Mouse (Mus musculus): ENCODE results near the gene Sar1a. TPM values are rescaled to one million over a fixed set of nuclear protein-coding genes. Genes with fewer than 3 reads are reported as not detected.

Gene Sar1a
- polyA plus RNA-seq, 1 experiment from 2014 or later: 204 TPM

- Histone ChIP-seq H3K4me1 (ENCODE audit: control insufficient read depth, insufficient read depth, low read depth, low read length) (peaks cover 17% of the 10 kb centered on the region), H3K4me3 (ENCODE audit: low read length) (peak overlapping the region; percentile 91), H3K27me3 (replicated peaks; ENCODE audit: control insufficient read depth, insufficient read depth, low read length) (no peaks in the 10 kb centered on the region), H3K36me3 (ENCODE audit: control insufficient read depth, insufficient read depth, low read length) (peaks cover 8% of the 10 kb centered on the region), H3K27ac (ENCODE audit: low read depth, low read length) (no peak overlapping the region), H3K9me3 (ENCODE audit: control insufficient read depth, low read length) (no peaks in the 10 kb centered on the region), H3K9ac (ENCODE audit: low read depth, low read length) (peak overlapping the region; percentile 79; the same call in 1 of the 2 replicates), H3K4me2 (ENCODE audit: low read length) (peak overlapping the region; percentile 100)
- ATAC-seq: no peak
- WGBS: 89% methylated on average over 2 of the region's 2 CpGs
Measured at GRCm38 (mm10) chr10:61697028-61697427, 16.9 kb downstream of the Sar1a start.

DNA sequence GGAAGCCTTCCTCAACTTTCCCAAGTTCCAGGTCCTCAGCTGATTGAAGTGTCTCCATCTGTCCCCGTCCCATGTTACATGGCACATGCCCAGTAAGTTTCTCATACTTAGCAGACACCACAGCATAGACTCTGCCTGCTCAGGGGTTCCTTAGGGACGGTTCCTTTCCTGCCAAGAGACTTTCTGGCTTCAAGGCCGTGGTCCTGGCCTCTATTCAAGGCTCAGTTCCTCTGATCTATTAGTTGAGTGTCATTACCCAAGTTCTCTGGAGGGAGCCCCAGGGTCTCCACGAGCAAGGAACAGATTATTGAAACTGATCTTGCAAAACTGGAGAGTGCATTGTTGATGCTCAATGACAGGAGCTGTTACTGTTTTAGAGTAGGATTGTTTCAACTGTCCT, 24.6 kb downstream of the Sar1a start:
- 77% methylated on average over 4 of the region's 4 CpGs for WGBS
- Histone ChIP-seq H3K27me3 (replicated peaks; ENCODE audit: control insufficient read depth, insufficient read depth, low read length) (no peaks in the 10 kb centered on the region), H3K27ac (ENCODE audit: low read depth, low read length) (no peak overlapping the region), H3K9me3 (ENCODE audit: control insufficient read depth, low read length) (no peaks in the 10 kb centered on the region), H3K4me2 (ENCODE audit: low read length) (no peak overlapping the region), H3K36me3 (ENCODE audit: control insufficient read depth, insufficient read depth, low read length) (peaks cover 4% of the 10 kb centered on the region; the same call in 1 of the 2 replicates), H3K4me1 (ENCODE audit: control insufficient read depth, insufficient read depth, low read depth, low read length) (no peaks in the 10 kb centered on the region), H3K4me3 (ENCODE audit: low read length) (no peak overlapping the region), H3K9ac (ENCODE audit: low read depth, low read length) (no peak overlapping the region)
- ATAC-seq: no peak

GRCm38 (mm10) chr10:61706412-61707375, 26.6 kb downstream of the Sar1a start:
- peaks cover 4% of the 10 kb centered on the region; the same call in 1 of the 2 replicates for H3K36me3 ChIP-seq (ENCODE audit: control insufficient read depth, insufficient read depth, low read length)
- no peaks in the 10 kb centered on the region for H3K9me3 ChIP-seq (ENCODE audit: control insufficient read depth, low read length)
- H3K27ac ChIP-seq (ENCODE audit: low read depth, low read length): no peak overlapping the region
- H3K4me1 ChIP-seq (ENCODE audit: control insufficient read depth, insufficient read depth, low read depth, low read length): no peaks in the 10 kb centered on the region
- H3K4me2 ChIP-seq (ENCODE audit: low read length): no peak overlapping the region
- 66% methylated on average over 6 of the region's 6 CpGs for WGBS
- H3K4me3 ChIP-seq (ENCODE audit: low read length): no peak overlapping the region
- H3K9ac ChIP-seq (ENCODE audit: low read depth, low read length): no peak overlapping the region
- no peak for ATAC-seq
- H3K27me3 ChIP-seq (replicated peaks; ENCODE audit: control insufficient read depth, insufficient read depth, low read length): no peaks in the 10 kb centered on the region

DNA sequence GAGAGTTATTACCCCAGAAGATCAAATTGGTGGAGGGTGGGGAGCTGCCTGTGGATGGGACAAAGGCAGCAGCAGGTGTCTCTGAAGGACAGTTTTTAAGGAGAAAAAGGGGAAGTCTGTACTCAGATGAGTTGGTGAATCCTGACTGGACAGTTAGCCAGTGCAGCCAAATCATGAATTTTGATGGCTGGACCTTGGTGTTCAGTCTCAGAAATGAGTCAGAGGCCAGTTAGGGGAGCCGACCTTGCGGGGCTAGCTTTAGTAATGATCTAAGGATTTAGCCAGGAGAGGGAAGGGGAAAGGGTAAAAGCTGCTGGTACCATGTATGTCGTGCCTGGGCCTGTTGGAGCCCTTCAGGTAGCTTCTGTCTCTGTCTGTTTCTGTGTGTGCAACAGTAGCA, 33.5 kb downstream of the Sar1a start:
- no peak for ATAC-seq
- WGBS: 72% methylated on average over 3 of the region's 3 CpGs
- Histone ChIP-seq H3K4me2 (ENCODE audit: low read length) (no peak overlapping the region), H3K27me3 (replicated peaks; ENCODE audit: control insufficient read depth, insufficient read depth, low read length) (no peaks in the 10 kb centered on the region), H3K36me3 (ENCODE audit: control insufficient read depth, insufficient read depth, low read length) (no peaks in the 10 kb centered on the region), H3K9ac (ENCODE audit: low read depth, low read length) (no peak overlapping the region), H3K4me3 (ENCODE audit: low read length) (no peak overlapping the region), H3K27ac (ENCODE audit: low read depth, low read length) (no peak overlapping the region), H3K9me3 (ENCODE audit: control insufficient read depth, low read length) (no peaks in the 10 kb centered on the region), H3K4me1 (ENCODE audit: control insufficient read depth, insufficient read depth, low read depth, low read length) (peaks cover 5% of the 10 kb centered on the region; the same call in 1 of the 2 replicates)

- Histone ChIP-seq H3K9me3 (ENCODE audit: control insufficient read depth, low read length) (no peaks in the 10 kb centered on the region), H3K9ac (ENCODE audit: low read depth, low read length) (no peak overlapping the region), H3K4me2 (ENCODE audit: low read length) (no peak overlapping the region), H3K27me3 (replicated peaks; ENCODE audit: control insufficient read depth, insufficient read depth, low read length) (no peaks in the 10 kb centered on the region), H3K36me3 (ENCODE audit: control insufficient read depth, insufficient read depth, low read length) (no peaks in the 10 kb centered on the region), H3K4me3 (ENCODE audit: low read length) (no peak overlapping the region), H3K4me1 (ENCODE audit: control insufficient read depth, insufficient read depth, low read depth, low read length) (peaks cover 5% of the 10 kb centered on the region; the same call in 1 of the 2 replicates), H3K27ac (ENCODE audit: low read depth, low read length) (no peak overlapping the region)
- no peak for ATAC-seq
- WGBS: 94% methylated on average over 4 of the region's 4 CpGs
Measured at GRCm38 (mm10) chr10:61714146-61714545, 34.0 kb downstream of the Sar1a start.

DNA sequence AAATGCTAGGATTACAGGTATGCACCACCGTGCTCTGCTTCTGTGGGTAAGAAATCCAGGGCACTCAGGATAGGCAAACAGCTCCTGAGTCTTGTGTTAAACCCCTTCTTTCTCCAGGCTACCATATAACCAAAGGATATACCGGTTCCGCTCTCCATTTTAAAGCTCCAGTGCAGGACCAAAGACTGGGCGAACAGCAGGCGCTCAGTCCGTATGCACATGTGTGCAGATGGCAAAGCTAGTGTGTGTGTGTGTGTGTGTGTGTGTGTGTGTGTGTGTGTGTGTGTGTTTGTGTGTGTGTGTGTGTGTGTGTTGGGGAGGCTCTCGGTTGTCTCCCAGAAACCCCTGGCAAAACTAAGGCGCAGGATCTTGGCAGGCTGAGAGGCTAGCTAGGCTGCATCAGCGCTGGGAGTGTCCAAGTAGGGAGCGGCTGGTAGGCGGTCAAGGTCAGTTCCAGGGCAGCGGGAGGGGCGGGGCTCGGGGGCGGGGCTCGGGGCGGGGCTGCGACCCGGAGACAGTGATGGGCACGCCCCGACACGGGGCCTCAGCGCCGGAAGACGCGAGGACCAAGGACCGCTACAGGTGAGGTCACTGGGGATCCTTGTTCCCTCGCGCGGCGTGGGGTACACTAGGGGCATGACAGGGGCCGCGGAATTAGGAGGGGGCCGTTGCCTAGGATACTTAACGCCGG, 34.8 kb downstream of the Sar1a start, which contains the start of gene Aifm2:
TSS of gene Aifm2 (plus strand) at position 493 of the 691 bp plus-strand sequence.
- peak; percentile 90 for ATAC-seq
- peak within 1 kb of the TSS; percentile 95 for H3K4me2 ChIP-seq (ENCODE audit: low read length)
- no peak within 1 kb of the TSS for H3K27ac ChIP-seq (ENCODE audit: low read depth, low read length)

GRCm38 (mm10) chr10:61715462-61715837, 35.4 kb downstream of the Sar1a start:
- ATAC-seq: peak; percentile 70
- no peak overlapping the region for H3K27ac ChIP-seq (ENCODE audit: low read depth, low read length)
- peak overlapping the region; percentile 95 for H3K4me2 ChIP-seq (ENCODE audit: low read length)
- peak overlapping the region; percentile 59 for H3K4me3 ChIP-seq (ENCODE audit: low read length)
- H3K4me1 ChIP-seq (ENCODE audit: control insufficient read depth, insufficient read depth, low read depth, low read length): peaks cover 5% of the 10 kb centered on the region; the same call in 1 of the 2 replicates
- H3K27me3 ChIP-seq (replicated peaks; ENCODE audit: control insufficient read depth, insufficient read depth, low read length): no peaks in the 10 kb centered on the region
- no peaks in the 10 kb centered on the region for H3K36me3 ChIP-seq (ENCODE audit: control insufficient read depth, insufficient read depth, low read length)
- H3K9me3 ChIP-seq (ENCODE audit: control insufficient read depth, low read length): no peaks in the 10 kb centered on the region
- 4% methylated on average over 11 of the region's 11 CpGs for WGBS
- H3K9ac ChIP-seq (ENCODE audit: low read depth, low read length): peak overlapping the region; percentile 71

More for the DNA sequence above, 34.8 kb downstream of the Sar1a start, which contains the start of gene Aifm2:
- WGBS: 16% methylated on average over 25 of the region's 36 CpGs
- peak within 1 kb of the TSS; percentile 71 for H3K9ac ChIP-seq (ENCODE audit: low read depth, low read length)
- peak within 1 kb of the TSS; percentile 59 for H3K4me3 ChIP-seq (ENCODE audit: low read length)
- no peaks in the 10 kb centered on the region for H3K36me3 ChIP-seq (ENCODE audit: control insufficient read depth, insufficient read depth, low read length)
- H3K27me3 ChIP-seq (replicated peaks; ENCODE audit: control insufficient read depth, insufficient read depth, low read length): no peaks in the 10 kb centered on the region
- peaks cover 5% of the 10 kb centered on the region; the same call in 1 of the 2 replicates for H3K4me1 ChIP-seq (ENCODE audit: control insufficient read depth, insufficient read depth, low read depth, low read length)
- no peaks in the 10 kb centered on the region for H3K9me3 ChIP-seq (ENCODE audit: control insufficient read depth, low read length)

DNA sequence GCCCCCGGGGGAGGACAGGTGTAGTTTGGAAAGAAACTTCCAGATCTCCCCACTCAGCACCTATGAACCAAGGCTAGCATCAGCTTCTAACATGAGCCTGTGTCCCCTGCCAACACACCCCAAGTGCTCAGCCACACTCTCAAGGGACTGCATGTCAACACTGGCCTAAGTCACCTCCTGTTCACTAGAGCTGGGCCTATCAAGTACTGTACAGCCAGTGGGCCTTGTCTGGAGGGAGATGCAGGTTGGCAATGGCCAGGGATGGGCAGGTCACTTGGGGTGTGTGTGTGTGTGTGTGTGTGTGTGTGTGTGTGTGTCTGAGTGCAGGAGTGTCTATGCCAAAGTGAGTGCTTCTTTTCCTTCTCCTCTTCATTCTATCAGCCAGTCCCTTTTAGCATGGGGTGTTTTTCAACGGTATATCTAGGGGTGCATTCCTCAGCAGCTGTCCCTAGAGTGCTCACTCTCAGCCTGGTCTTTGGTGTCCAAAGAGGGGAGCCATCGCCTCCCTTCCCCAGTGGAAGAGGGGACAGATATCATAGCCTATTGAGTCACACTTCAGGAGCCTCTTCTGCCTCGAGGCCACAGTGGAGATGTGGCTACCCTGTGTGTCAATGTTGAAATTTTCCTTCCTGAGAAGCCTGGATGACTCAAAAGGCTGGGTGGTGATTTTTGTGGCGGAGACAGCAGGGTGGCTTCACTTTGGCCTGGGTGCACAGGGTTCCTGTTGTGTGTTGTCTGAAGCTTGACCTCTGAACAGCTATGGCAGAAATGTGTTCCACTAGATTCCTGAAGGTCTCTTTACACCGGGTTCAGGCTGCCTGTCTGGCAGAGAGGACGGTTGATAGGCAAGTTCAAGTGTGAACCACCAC, 36.1 kb downstream of the Sar1a start:
- 72% methylated on average over 7 of the region's 7 CpGs for WGBS
- ATAC-seq: 0 out of 2 replicates have a peak, but pooled peaks have one; percentile 22
- Histone ChIP-seq H3K9ac (ENCODE audit: low read depth, low read length) (no peak overlapping the region), H3K36me3 (ENCODE audit: control insufficient read depth, insufficient read depth, low read length) (no peaks in the 10 kb centered on the region), H3K4me1 (ENCODE audit: control insufficient read depth, insufficient read depth, low read depth, low read length) (peaks cover 5% of the 10 kb centered on the region; the same call in 1 of the 2 replicates), H3K9me3 (ENCODE audit: control insufficient read depth, low read length) (no peaks in the 10 kb centered on the region), H3K27ac (ENCODE audit: low read depth, low read length) (no peak overlapping the region), H3K27me3 (replicated peaks; ENCODE audit: control insufficient read depth, insufficient read depth, low read length) (no peaks in the 10 kb centered on the region), H3K4me3 (ENCODE audit: low read length) (peak overlapping the region; percentile 59; the same call in 1 of the 2 replicates), H3K4me2 (ENCODE audit: low read length) (peak overlapping the region; percentile 95)
